Mouse (Mus musculus) intestine, embryonic 16.5 days (tissue): ENCODE data around the gene Itga3. TPM values are rescaled to one million over a fixed set of nuclear protein-coding genes. Genes with fewer than 3 reads are reported as not detected.

Experiments
- ATAC-seq: fragments of 200-750 bp; cut with Nextera tagmentation; 2 replicates; pipeline ENCODE4 v1.8.0; 2017; ENCODE audit warnings: moderate TSS enrichment, moderate library complexity
- H3K27ac ChIP-seq: fragments of 300-500 bp; sonication (generic); 2 replicates; pipeline ENCODE4 v1.5.1; 2014; ENCODE audit warnings: mild to moderate bottlenecking, low read length
- H3K27me3 ChIP-seq: fragments of 300-500 bp; sonication (generic); replicated peaks from 2 replicates; pipeline ENCODE4 v1.6.1; 2014; ENCODE audit warnings: low read length, control low read depth, mixed read lengths; ENCODE audit not compliant: control insufficient read depth, insufficient read depth
- H3K36me3 ChIP-seq: fragments of 300-500 bp; sonication (generic); 2 replicates; pipeline ENCODE4 v1.6.1; 2014; ENCODE audit warnings: low read length, control low read depth; ENCODE audit not compliant: control insufficient read depth, insufficient read depth
- H3K4me1 ChIP-seq: fragments of 300-500 bp; sonication (generic); 2 replicates; pipeline ENCODE4 v1.6.1; 2014; ENCODE audit warnings: low read length, control low read depth, mixed read lengths; ENCODE audit not compliant: control insufficient read depth, insufficient read depth
- H3K4me2 ChIP-seq: fragments of 300-500 bp; sonication (generic); 2 replicates; pipeline ENCODE4 v1.6.1; 2014; ENCODE audit warnings: low read depth, low read length, control low read depth
- H3K4me3 ChIP-seq: fragments of 300-500 bp; sonication (generic); 2 replicates; pipeline ENCODE4 v1.5.1; 2014; ENCODE audit warnings: mild to moderate bottlenecking, low read length
- H3K9ac ChIP-seq: fragments of 300-500 bp; sonication (generic); 2 replicates; pipeline ENCODE4 v1.6.1; 2014; ENCODE audit warnings: low read depth, low read length
- H3K9me3 ChIP-seq: fragments of 300-500 bp; sonication (generic); 2 replicates; pipeline ENCODE4 v1.6.1; 2016; ENCODE audit warnings: low read length, control low read depth; ENCODE audit not compliant: control insufficient read depth
- WGBS: fragments of 180-500 bp; shearing (Covaris S2); extraction: QIAGEN DNeasy Blood & Tissue Kit; methylation state at CpG from one replicate; pipeline ENCODE4 v1.1.7; 2014; 5-methylcytosine and 5-hydroxymethylcytosine counted together
- polyA plus RNA-seq: library from polyadenylated mRNA; unstranded; fragments of >200 nt; fragmentation: Nextera tagmentation; extraction: Ambion mirVana; gene quantifications from 2 replicates; pipeline ENCODE4 v1.2.1, GENCODE M21; 2015

The Itga3 gene
- polyA plus RNA-seq, 1 experiment from 2014 or later: 35.7 TPM

DNA sequence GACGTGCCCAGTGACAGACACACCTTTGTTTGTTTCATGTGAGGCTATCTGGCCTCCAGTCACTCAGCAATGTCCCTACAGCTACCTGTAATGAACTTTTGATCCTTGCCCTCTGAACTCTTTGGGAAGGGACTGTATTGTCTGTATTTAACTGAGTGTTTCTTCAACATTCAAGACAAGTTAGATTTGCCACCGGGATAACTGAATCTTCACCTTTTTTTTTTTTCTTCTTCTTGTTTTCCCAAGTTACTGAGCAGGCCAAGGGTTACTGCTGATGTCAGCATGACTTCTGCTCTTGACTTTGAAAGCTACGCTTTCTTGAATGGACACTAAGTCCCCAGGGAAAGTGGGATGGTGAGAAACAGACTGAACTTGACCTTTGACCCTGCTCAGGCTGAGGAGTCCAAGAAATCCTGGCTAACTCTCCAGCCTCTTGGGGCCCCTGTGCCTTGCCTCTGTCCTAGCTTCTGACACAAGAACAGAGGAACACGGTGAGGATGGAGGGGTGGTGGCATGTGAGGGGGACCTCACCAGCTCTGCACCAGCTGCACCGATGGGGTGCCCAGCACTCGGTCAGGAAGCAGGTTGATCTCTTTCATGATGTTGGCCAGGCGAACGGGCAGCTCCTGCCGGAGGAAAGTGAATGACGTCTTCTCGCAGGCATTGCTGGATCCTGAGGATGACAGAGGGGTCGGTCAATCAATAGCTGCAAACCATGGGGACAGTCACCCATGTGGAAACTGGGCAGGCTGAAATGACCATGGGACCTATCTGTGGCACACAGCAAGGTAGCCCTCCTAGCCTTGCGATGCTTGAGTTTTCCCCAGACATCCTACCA lies 37.6 kb downstream of the Itga3 start:
- WGBS: 71% methylated on average over 13 of the region's 13 CpGs
- Histone ChIP-seq H3K27ac (peak overlapping the region; percentile 75), H3K4me3 (no peak overlapping the region), H3K9me3 (no peaks in the 10 kb centered on the region), H3K27me3 (no peaks in the 10 kb centered on the region), H3K9ac (no peak overlapping the region), H3K4me2 (peak overlapping the region; percentile 21; the same call in 1 of the 2 replicates), H3K4me1 (peaks cover 25% of the 10 kb centered on the region), H3K36me3 (peaks cover 2% of the 10 kb centered on the region; the same call in 1 of the 2 replicates)
- no peak for ATAC-seq

DNA sequence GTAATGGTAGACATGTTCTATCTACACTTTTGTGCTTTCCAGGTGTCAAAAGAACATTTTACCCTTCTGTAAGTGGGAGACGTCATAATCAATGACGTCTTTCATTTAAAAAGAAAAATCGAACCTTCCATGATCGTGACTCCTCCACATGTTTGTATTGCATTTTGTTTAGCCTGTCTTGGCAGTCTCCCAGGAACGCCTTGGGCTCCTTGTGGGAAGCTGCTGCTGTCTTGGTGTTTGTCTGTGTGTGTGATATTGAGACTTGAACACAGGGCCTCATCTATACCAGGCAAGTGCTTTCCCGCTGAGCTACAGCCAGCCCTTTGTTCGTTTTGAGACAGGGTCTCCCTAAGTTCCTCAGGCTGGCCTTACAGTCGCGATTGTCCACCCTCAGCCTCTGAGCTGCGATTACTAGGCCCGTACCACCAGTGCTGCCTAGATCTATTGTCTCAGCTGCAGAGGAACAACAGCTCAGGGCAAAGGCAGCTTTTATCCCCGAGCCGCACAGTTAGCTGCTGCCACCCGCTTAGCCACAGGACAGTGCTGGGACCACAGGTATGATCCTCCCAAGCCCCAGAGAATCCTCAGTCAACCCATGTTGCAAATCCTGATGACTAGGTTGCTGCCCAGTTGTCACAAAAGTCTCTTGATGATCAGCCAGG lies 38.3 kb downstream of the Itga3 start:
- H3K9ac ChIP-seq: no peak overlapping the region
- 64% methylated on average over 14 of the region's 14 CpGs for WGBS
- peaks cover 2% of the 10 kb centered on the region; the same call in 1 of the 2 replicates for H3K36me3 ChIP-seq
- ATAC-seq: no peak
- H3K4me2 ChIP-seq: no peak overlapping the region
- no peak overlapping the region for H3K4me3 ChIP-seq
- H3K4me1 ChIP-seq: peaks cover 32% of the 10 kb centered on the region
- peak overlapping the region; percentile 75 for H3K27ac ChIP-seq
- no peaks in the 10 kb centered on the region for H3K9me3 ChIP-seq
- H3K27me3 ChIP-seq: no peaks in the 10 kb centered on the region

DNA sequence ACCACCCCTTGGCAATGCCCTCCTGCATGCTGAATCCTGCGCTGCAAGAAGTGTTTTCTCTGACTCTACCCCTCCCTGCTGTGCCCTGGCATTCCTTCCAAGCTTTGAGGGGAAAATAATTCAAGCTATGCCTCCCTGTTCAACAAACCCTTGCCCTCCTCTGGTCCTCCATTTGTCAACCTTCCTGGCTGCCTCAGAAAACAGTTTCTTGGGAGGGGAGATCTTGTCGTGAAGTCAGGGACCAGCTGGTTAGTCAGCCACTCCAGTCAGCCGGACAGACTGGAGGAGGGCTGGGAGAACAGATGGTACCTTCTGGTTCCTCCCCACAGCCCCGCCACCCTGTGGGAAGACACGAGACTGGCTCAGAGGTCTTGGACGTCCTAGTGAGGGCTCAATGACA lies 39.3 kb downstream of the Itga3 start:
- peaks cover 37% of the 10 kb centered on the region for H3K4me1 ChIP-seq
- WGBS: 57% methylated on average over 6 of the region's 6 CpGs
- H3K4me3 ChIP-seq: no peak overlapping the region
- H3K36me3 ChIP-seq: peaks cover 2% of the 10 kb centered on the region; the same call in 1 of the 2 replicates
- no peak overlapping the region for H3K9ac ChIP-seq
- H3K27ac ChIP-seq: no peak overlapping the region
- no peaks in the 10 kb centered on the region for H3K9me3 ChIP-seq
- ATAC-seq: no peak
- no peak overlapping the region for H3K4me2 ChIP-seq
- no peaks in the 10 kb centered on the region for H3K27me3 ChIP-seq

DNA sequence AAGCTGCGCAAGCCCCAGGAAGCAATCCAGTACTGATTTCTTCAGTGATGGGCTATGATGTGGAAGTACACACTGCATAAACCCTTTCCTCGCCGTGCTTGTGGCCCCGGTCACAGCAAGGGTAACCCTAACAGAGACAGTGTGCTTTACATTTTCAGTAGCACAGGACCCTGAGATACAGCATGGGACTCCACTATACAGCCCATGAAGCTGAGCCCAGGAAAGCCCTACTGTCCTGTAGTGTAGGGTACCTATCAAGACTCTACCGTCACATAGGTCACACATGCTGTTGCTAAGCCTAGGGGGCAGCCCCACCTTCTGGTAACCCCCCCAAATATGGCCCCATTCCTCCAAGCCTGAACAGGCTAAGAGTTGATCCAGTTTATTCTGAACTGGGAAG lies 40.1 kb downstream of the Itga3 start:
- no peak for ATAC-seq
- WGBS: 95% methylated on average over 5 of the region's 5 CpGs

DNA sequence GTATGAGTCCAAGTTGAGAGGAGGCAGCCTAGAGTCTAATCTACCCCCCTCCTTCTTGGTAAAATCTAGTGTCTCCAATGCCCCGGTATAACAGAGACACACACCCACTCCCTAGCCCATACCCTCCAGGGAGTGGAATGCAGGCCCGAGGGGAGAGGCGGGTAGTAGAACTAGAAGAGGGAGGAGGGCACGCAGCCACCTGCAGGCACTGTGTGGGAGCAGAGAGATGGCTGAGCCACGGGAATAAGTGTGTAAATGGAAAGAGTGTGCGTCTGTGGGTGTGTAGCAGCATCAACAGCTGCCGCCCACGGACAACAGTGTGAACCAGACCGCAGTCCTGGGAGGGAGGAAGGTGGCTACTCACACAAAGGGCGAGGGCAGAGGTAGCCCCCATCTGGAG lies 41.7 kb downstream of the Itga3 start:
- no peaks in the 10 kb centered on the region for H3K27me3 ChIP-seq
- WGBS: 76% methylated on average over 10 of the region's 10 CpGs
- peaks cover 26% of the 10 kb centered on the region for H3K4me1 ChIP-seq

More for the DNA sequence above, 40.1 kb downstream of the Itga3 start:
- Histone ChIP-seq H3K9me3 (no peaks in the 10 kb centered on the region), H3K27me3 (no peaks in the 10 kb centered on the region), H3K27ac (no peak overlapping the region), H3K4me2 (no peak overlapping the region), H3K4me3 (no peak overlapping the region), H3K9ac (0 out of 2 replicates have a peak overlapping the region, but pooled peaks have one; percentile 7), H3K36me3 (peaks cover 2% of the 10 kb centered on the region; the same call in 1 of the 2 replicates), H3K4me1 (peaks cover 33% of the 10 kb centered on the region)

DNA sequence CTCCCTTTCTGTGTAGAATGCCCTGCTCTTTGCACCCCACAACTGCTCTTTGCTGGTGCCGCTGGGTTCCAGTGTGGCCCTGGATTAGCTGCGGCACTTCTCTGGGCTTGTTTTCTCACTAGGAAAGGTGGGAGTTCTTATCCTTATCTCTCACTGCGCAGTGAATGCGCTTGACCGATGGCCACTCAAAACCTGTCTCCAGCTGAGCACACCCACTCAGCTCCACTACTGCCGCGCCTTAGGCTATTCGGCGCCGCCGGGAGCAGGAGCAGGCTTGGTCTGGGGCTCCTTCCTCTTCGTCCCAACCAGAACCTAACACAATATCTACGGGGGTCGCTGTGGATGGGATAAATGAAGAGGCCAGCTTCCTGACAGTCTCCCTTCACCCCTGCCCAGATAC lies 43.0 kb downstream of the Itga3 start:
- Histone ChIP-seq H3K27ac (no peak overlapping the region; the same call in 1 of the 2 replicates), H3K9me3 (no peaks in the 10 kb centered on the region), H3K4me1 (peaks cover 17% of the 10 kb centered on the region), H3K27me3 (no peaks in the 10 kb centered on the region), H3K9ac (0 out of 2 replicates have a peak overlapping the region, but pooled peaks have one; percentile 19), H3K4me2 (no peak overlapping the region), H3K36me3 (peaks cover 2% of the 10 kb centered on the region; the same call in 1 of the 2 replicates), H3K4me3 (no peak overlapping the region)
- ATAC-seq: peak; percentile 46
- WGBS: 38% methylated on average over 14 of the region's 14 CpGs

More for the DNA sequence above, 41.7 kb downstream of the Itga3 start:
- Histone ChIP-seq H3K36me3 (peaks cover 2% of the 10 kb centered on the region; the same call in 1 of the 2 replicates), H3K4me3 (no peak overlapping the region), H3K9me3 (no peaks in the 10 kb centered on the region), H3K9ac (no peak overlapping the region), H3K27ac (no peak overlapping the region), H3K4me2 (no peak overlapping the region)
- no peak for ATAC-seq

DNA sequence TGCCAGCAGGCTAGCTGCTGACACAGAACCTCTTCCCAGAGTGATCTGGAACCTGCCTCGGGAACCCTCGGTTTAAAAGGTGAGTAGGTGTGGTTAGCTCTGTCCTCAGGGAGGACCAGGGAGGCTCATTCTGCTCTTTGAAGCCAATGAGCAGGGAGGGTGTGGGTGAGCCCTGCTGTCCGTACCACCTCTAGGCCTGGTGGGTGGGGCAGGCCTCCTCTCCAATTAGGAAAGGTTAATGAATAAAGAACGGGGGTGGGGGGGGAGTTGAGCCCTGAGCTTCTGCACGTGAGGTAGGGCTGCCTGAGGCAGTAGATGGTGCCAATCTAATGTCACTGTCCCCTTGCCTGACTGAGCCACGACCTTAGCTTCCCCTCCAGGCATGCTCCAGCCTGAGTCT lies 43.7 kb downstream of the Itga3 start:
- peaks cover 2% of the 10 kb centered on the region; the same call in 1 of the 2 replicates for H3K36me3 ChIP-seq
- H3K4me2 ChIP-seq: no peak overlapping the region
- ATAC-seq: peak; percentile 57
- no peak overlapping the region for H3K9ac ChIP-seq
- H3K4me1 ChIP-seq: peaks cover 12% of the 10 kb centered on the region
- H3K27ac ChIP-seq: no peak overlapping the region
- no peaks in the 10 kb centered on the region for H3K9me3 ChIP-seq
- WGBS: 34% methylated on average over 6 of the region's 6 CpGs
- H3K4me3 ChIP-seq: no peak overlapping the region
- no peaks in the 10 kb centered on the region for H3K27me3 ChIP-seq

DNA sequence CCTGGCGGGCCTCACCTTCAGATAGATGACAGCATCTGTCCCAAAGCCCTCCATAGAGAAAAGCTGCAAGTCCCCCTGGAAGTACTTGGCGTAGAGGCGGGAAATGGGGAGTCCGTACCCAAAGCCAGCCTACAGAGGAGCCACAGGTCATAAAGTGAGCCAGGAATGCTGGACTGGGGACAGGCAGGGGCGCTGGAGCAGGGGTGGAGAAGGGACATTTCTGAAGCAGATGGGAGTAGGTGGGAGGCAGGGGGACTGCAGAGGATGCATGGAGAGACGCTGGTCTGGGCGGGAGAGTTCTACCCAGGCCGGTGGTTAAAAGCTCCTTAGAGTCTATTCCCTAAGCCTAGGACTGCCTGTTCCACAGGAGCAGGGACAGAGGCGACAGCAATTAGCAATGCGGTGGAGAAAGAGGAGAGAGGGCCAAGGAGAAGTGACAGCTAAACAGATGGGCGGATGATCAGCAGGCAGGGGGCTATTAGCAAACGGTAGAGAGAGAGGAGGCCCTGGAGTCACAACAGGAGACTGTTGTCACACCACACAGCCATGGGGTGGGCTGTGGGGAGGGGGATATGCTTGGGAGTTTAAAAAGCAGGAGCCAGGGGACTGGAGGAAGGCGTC lies 48.6 kb downstream of the Itga3 start:
- H3K4me3 ChIP-seq: no peak overlapping the region
- no peak overlapping the region for H3K27ac ChIP-seq
- H3K4me1 ChIP-seq: peaks cover 1% of the 10 kb centered on the region; the same call in 1 of the 2 replicates
- ATAC-seq: no peak
- no peak overlapping the region for H3K9ac ChIP-seq
- no peaks in the 10 kb centered on the region for H3K27me3 ChIP-seq
- H3K4me2 ChIP-seq: no peak overlapping the region
- H3K9me3 ChIP-seq: no peaks in the 10 kb centered on the region
- 43% methylated on average over 13 of the region's 13 CpGs for WGBS
- H3K36me3 ChIP-seq: no peaks in the 10 kb centered on the region

DNA sequence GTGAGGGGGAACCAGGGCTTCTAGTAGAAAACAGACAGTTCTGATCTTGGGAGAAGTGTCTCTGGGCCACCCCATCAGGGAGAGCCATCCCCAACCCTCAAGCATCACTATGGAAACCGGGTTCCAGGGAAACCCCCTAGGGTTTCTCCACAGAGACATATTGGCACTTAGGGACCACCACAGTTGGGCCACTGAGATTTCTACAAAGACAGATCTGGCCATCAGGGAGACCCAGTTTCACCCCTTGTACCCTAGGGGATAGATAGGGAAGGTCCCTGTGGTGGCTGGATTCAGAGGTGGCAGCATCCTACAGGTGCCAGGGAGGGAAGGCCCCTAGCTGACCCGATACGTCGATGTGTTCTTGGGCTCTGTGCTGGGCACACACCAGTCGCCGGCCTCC lies 49.8 kb downstream of the Itga3 start:
- Histone ChIP-seq H3K27ac (no peak overlapping the region), H3K4me1 (no peaks in the 10 kb centered on the region), H3K9me3 (no peaks in the 10 kb centered on the region)

More for the DNA sequence above, 49.8 kb downstream of the Itga3 start:
- Histone ChIP-seq H3K36me3 (peaks cover 4% of the 10 kb centered on the region; the same call in 1 of the 2 replicates), H3K9ac (no peak overlapping the region), H3K4me2 (no peak overlapping the region), H3K4me3 (no peak overlapping the region), H3K27me3 (no peaks in the 10 kb centered on the region)
- no peak for ATAC-seq
- WGBS: 82% methylated on average over 6 of the region's 6 CpGs
